Mouse (Mus musculus) forebrain, embryonic 16.5 days (tissue): ENCODE measurements around the gene Anxa9. TPM values are rescaled to one million over a fixed set of nuclear protein-coding genes. Genes with fewer than 3 reads are reported as not detected.

Experiments
- ATAC-seq: fragments of 200-750 bp; cut with Nextera tagmentation; 2 replicates; pipeline ENCODE4 v1.8.0; 2017; ENCODE audit warnings: mild to moderate bottlenecking, moderate library complexity
- H3K27ac ChIP-seq: fragments of 300-500 bp; sonication (generic); 2 replicates; pipeline ENCODE4 v1.5.1; 2014; ENCODE audit warnings: low read length, control low read depth
- H3K27me3 ChIP-seq: fragments of 300-500 bp; sonication (generic); replicated peaks from 2 replicates; pipeline ENCODE4 v1.6.1; 2014; ENCODE audit warnings: low read length; ENCODE audit not compliant: control insufficient read depth, insufficient read depth
- H3K36me3 ChIP-seq: fragments of 300-500 bp; sonication (generic); 2 replicates; pipeline ENCODE4 v1.6.1; 2014; ENCODE audit not compliant: control insufficient read depth, insufficient read depth
- H3K4me1 ChIP-seq: fragments of 300-500 bp; sonication (generic); replicated peaks from 2 replicates; pipeline ENCODE4 v1.6.1; 2014; ENCODE audit warnings: low read length; ENCODE audit not compliant: control insufficient read depth, insufficient read depth
- H3K4me2 ChIP-seq: fragments of 300-500 bp; sonication (generic); 2 replicates; pipeline ENCODE4 v1.6.1; 2014; ENCODE audit warnings: mild to moderate bottlenecking, low read length, control low read depth
- H3K4me3 ChIP-seq: fragments of 300-500 bp; sonication (generic); replicated peaks from 2 replicates; pipeline ENCODE4 v1.5.1; 2014; ENCODE audit warnings: mild to moderate bottlenecking, low read length, control low read depth
- H3K9ac ChIP-seq: fragments of 300-500 bp; sonication (generic); replicated peaks from 2 replicates; pipeline ENCODE4 v1.6.1; 2014; ENCODE audit warnings: low read depth, low read length, control low read depth
- H3K9me3 ChIP-seq: fragments of 300-500 bp; sonication (generic); 2 replicates; pipeline ENCODE4 v1.6.1; 2016; ENCODE audit warnings: low read length; ENCODE audit not compliant: control insufficient read depth
- WGBS: fragments of 180-500 bp; shearing (Covaris S2); extraction: QIAGEN DNeasy Blood & Tissue Kit; methylation state at CpG from one replicate; pipeline ENCODE4 v1.1.7; 2014; 5-methylcytosine and 5-hydroxymethylcytosine counted together
- polyA plus RNA-seq: library from polyadenylated mRNA; unstranded; fragments of >200 nt; fragmentation: Nextera tagmentation; extraction: Ambion mirVana; gene quantifications from 2 replicates; pipeline ENCODE4 v1.2.1, GENCODE M21; 2015

Anxa9 gene
- polyA plus RNA-seq, 1 experiment from 2014 or later = 0.51 TPM

DNA sequence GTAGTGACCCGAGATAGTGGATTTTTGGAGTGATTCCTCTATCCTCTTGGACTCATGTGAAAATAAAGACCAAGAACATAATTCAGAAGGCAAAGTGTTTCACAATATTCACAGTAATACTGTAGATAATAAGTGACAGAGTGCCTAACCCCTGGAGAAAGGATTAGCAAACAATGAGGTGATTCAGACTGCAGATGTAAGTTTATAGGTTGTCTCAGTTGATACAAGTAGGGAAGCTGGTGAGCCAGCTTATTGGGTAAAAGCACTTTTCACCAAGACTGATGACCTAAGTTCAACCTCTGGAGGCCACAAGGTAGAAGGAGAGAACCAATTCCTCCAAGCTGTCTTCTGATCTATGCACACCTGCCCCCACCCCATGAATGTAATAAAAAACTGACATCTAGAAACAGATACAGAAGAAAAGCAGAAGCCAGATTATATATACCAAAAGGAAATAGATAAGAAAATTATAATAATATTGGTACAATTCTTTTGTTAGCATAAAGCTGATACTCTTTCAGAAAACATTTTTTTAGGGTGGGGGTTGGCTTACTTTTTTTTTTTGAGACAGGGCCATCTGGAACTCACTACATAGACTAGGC is 21.9 kb upstream of the Anxa9 start:
- H3K9me3 ChIP-seq = no peaks in the 10 kb centered on the region
- H3K4me3 ChIP-seq = no peak overlapping the region
- ATAC-seq = no peak
- H3K27ac ChIP-seq = no peak overlapping the region
- H3K36me3 ChIP-seq = peaks cover 34% of the 10 kb centered on the region
- H3K9ac ChIP-seq = no peak overlapping the region
- no peaks in the 10 kb centered on the region for H3K27me3 ChIP-seq
- WGBS = 97% methylated on average over 1 of the region's 1 CpGs
- H3K4me2 ChIP-seq = no peak overlapping the region
- H3K4me1 ChIP-seq = no peaks in the 10 kb centered on the region

DNA sequence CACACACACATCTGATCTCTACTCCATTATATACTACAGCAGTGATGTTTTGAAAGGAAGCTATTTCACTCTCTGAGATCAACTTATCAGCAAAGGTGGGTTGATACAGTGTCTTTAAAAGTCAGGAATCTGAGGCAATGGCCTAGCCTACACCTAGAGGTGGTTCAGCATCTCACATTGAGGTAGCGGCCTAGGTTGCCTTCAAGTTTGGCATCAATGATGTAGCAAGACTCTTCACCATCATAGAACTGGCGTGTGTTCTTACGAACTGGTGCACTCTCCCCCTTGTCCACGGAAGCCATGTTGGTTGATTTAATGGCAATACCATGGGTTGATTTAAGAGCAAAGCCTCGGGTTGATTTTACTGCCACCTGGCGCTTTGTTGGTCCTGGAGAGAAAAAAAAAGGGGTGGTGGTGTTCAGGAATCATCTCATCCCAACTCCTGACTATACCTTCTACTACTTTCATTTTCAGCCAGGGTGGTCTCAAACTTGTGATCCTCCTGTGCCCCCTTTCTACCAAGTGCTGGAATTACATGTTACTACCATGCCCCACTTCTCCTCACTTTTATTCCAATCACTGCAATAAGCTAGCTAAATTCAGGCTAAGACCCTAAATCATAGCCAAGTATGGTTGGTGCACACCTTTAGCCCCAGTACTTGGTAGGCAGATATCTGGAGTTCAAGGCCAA is 17.6 kb upstream of the Anxa9 start:
- Histone ChIP-seq H3K4me1 (no peaks in the 10 kb centered on the region), H3K9ac (no peak overlapping the region), H3K36me3 (peaks cover 39% of the 10 kb centered on the region), H3K4me3 (no peak overlapping the region), H3K27me3 (no peaks in the 10 kb centered on the region), H3K4me2 (no peak overlapping the region), H3K9me3 (no peaks in the 10 kb centered on the region), H3K27ac (no peak overlapping the region)
- 96% methylated on average over 6 of the region's 6 CpGs for WGBS
- no peak for ATAC-seq

DNA sequence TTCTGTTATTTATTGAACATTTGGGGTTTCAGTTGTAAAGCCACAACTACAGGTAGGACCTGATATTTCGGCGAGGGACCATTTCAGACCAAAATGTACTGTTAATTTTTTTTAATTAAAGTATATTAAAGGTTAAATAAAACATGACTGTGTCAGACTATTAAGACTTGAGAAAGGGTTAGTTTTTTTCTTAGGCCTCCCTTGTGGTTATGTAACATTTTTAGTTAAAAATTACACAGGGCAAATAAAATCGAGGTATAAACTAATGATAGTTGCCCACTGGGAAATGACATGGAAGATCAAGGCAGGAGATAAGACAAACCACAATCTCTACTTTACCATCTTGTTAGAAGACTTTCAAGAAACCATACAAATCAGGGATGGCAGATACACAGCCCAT is 16.5 kb upstream of the Anxa9 start:
- 96% methylated on average over 3 of the region's 3 CpGs for WGBS
- H3K36me3 ChIP-seq = peaks cover 38% of the 10 kb centered on the region
- no peak overlapping the region for H3K4me3 ChIP-seq
- no peak overlapping the region for H3K9ac ChIP-seq
- no peaks in the 10 kb centered on the region for H3K27me3 ChIP-seq
- no peaks in the 10 kb centered on the region for H3K9me3 ChIP-seq
- no peak overlapping the region for H3K27ac ChIP-seq
- H3K4me1 ChIP-seq = peaks cover 4% of the 10 kb centered on the region; the same call in 1 of the 2 replicates
- ATAC-seq = no peak
- no peak overlapping the region for H3K4me2 ChIP-seq

DNA sequence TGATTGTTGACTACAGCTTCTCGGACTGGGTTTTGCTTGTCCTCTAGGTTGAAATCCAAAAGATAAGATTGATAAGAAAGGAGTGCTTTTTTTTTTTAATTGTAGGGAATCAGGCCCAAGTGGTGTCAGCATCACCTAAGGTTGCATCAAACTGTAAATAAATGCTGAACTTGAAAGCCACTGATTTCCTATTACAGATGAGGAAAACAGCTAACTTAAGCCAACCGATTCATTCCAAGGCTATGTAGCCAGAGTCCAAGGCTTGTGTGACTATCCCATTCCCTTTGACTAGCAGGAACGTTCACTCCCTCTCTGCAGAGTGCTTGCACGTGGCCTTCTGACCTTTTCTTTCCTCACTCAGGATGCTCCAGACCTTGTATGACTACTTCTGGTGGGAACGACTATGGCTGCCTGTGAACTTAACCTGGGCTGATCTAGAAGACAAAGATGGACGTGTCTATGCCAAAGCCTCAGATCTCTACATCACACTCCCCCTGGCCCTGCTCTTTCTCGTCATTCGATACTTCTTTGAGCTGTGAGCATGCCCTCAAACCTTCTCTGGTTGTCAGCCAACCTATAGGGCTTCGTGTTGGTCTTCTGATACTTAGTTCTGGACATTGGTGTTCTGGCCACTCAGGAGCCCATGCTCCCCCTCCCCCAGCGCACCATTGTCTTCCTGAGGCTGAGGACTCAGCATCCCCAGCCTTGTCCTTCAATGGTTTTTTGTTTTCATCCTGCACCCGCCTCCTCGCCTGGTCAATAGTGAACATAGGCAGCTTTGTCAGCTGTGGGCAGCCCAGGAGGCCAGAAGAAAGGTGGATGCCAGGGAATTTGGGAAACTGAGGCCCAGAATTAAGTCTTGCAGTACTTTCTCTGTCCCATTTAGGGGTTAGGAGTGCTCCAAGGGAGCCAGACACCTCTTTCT is 13.0 kb upstream of the Anxa9 start:
- H3K4me1 ChIP-seq = peaks cover 27% of the 10 kb centered on the region
- H3K9me3 ChIP-seq = no peaks in the 10 kb centered on the region
- H3K27me3 ChIP-seq = no peaks in the 10 kb centered on the region
- H3K27ac ChIP-seq = no peak overlapping the region
- H3K4me2 ChIP-seq = no peak overlapping the region
- 69% methylated on average over 12 of the region's 12 CpGs for WGBS
- H3K9ac ChIP-seq = no peak overlapping the region
- H3K36me3 ChIP-seq = peaks cover 27% of the 10 kb centered on the region
- no peak overlapping the region for H3K4me3 ChIP-seq
- no peak for ATAC-seq

DNA sequence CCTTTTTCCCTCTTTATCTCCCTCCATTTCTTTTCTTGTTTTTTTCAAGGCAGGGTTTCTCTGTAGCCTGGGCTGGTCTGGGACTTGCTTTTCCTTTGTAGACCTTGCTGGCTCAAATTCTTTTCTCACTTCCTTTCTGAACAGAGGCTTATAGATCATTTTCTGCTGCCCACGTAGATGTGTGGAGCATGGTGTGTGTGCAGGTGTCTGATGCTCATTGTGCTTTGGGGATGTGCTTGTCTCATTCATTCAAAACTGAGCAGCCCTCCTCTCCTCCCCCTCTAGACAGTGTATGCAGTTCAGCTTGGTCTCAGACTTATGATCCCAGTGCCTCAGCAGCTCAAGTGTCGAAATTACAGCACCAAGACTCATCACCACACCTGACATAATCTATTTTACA is 12.1 kb upstream of the Anxa9 start:
- Histone ChIP-seq H3K4me2 (no peak overlapping the region), H3K9me3 (no peaks in the 10 kb centered on the region), H3K27me3 (no peaks in the 10 kb centered on the region), H3K27ac (no peak overlapping the region), H3K4me3 (no peak overlapping the region), H3K4me1 (peaks cover 34% of the 10 kb centered on the region), H3K9ac (no peak overlapping the region), H3K36me3 (peaks cover 20% of the 10 kb centered on the region)
- 72% methylated on average over 2 of the region's 2 CpGs for WGBS
- no peak for ATAC-seq

DNA sequence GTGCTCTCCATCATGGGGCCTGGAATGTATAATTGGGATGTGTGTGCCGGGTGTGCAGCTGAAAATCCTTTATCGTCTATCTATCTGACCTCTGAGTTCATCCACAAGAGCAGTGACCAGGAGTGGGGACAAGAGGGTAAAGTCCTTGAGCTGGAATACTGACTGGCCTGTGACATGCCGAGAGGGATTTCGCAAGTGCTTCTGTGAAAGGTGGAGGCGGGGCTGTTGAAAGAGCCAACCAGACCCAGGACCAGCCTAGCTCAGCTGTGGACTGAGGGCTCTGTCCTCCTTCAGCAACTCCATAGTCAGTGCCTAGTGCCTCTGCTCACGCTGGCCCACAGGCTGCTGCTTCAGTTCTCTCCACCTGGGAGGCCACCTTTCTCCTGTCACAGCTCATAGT is 11.6 kb upstream of the Anxa9 start:
- Histone ChIP-seq H3K9ac (no peak overlapping the region), H3K9me3 (no peaks in the 10 kb centered on the region), H3K4me1 (peaks cover 34% of the 10 kb centered on the region), H3K27me3 (no peaks in the 10 kb centered on the region), H3K36me3 (peaks cover 17% of the 10 kb centered on the region), H3K27ac (no peak overlapping the region), H3K4me2 (no peak overlapping the region), H3K4me3 (no peak overlapping the region)
- WGBS = 38% methylated on average over 6 of the region's 6 CpGs
- no peak for ATAC-seq

DNA sequence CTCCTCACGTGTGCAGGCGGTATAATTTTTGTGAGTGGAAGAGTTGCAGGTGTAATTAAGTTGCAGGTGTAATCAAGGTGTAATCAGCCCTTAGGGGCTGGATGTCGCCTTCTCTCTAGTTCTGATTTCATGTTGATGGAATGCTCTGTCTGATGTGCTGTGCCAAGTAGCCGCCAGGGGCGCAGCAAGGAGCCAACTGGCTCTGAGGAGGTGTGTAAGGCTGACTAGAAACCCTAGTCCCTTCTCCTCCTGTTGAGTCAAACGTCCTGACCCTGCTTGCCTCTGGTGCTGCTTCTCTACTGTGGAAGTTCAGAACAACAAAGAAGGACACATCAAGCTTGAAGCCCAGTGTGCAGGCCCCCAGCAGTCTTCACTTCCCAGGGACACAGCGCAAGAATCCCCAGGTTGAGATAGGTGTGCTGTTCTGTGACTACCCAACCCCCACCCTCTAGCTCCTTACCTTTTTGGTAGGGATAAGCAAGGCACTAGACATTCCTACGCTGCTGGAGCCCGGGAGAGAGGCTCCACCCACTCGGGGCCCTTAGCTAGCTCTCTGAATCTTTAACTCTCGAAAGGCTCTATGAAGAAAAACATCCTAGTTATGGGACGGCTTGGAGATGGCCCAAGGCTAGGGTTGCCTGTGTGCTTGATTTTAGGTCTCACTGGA is 10.6 kb upstream of the Anxa9 start:
- H3K27ac ChIP-seq = no peak overlapping the region
- H3K4me3 ChIP-seq = no peak overlapping the region
- H3K4me1 ChIP-seq = peaks cover 34% of the 10 kb centered on the region
- no peak for ATAC-seq
- peaks cover 10% of the 10 kb centered on the region for H3K36me3 ChIP-seq
- H3K4me2 ChIP-seq = no peak overlapping the region
- WGBS = 20% methylated on average over 12 of the region's 12 CpGs
- no peak overlapping the region for H3K9ac ChIP-seq
- no peaks in the 10 kb centered on the region for H3K27me3 ChIP-seq
- no peaks in the 10 kb centered on the region for H3K9me3 ChIP-seq

DNA sequence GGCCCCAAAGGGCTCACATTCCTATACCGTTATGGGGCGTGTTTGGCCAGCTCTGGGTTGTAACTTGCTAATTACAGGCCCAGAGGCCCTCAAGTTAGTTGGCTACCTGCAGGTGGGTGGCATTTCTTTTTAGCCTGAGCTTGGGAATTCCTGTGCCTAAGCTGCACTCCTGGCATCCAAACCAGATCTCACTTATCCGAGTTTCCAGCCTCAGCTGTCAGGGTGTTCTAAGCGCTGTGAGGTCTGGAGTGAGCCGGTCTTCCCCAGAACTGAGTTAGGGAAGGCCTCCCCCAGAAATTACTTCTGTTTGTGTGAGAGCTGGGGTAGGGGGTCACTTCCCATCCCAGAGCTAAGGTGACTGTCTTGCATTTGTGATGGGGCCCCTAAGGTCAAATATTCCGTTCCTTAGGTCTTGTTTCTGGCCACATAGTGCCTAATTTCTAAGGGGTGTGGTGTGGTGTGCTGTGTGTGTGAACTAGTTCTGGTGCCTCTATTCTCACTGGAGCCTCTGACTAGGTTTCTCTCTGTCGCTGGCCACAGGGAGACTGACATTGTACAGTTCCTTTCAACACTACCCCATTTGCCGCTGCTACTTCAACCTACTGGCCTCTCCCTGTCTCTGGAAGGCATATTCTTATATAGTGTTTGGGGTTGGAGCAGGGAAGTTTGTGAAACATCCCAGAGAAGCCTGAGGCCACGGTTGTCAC is 9.0 kb upstream of the Anxa9 start:
- Histone ChIP-seq H3K4me3 (peak overlapping the region; percentile 94), H3K4me1 (peaks cover 34% of the 10 kb centered on the region), H3K36me3 (0 out of 2 replicates have a peak, but pooled peaks cover under 1% of the 10 kb centered on the region), H3K4me2 (peak overlapping the region; percentile 81), H3K9ac (peak overlapping the region; percentile 100), H3K9me3 (no peaks in the 10 kb centered on the region), H3K27me3 (no peaks in the 10 kb centered on the region), H3K27ac (peak overlapping the region; percentile 91)
- peak; percentile 1; the same call in 1 of the 2 replicates for ATAC-seq
- 13% methylated on average over 9 of the region's 9 CpGs for WGBS
